29 mouse cellular contexts compared by ENCODE assay signal in the genomic region with DNA sequence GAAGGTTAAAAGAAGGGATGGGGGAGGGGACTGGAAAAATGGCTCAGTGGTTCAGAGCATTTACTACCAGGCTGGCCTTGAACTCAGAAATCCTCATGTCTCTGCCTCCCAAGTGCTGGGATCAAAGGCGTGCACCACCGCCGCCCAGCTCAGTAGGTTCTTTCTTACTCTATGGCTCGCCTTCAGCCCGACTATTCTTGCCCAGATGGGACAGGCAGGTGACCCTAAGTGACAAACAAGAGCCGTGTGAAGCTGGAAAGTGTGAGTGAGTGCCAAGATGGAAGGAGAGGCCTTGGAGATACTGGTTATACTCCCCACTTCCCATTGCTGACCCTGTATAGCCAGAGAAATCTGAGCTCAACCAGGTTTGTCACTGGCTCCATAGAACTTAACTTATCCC. TPM values are rescaled to one million over a fixed set of nuclear protein-coding genes. Genes with fewer than 3 reads are reported as not detected.
"Had no signal": no experiment of that assay in that cellular context is flagged by ENCODE, and none has a peak within 500 bp of the region (broad histone marks: within the 10 kb centered on the region; RNA-seq: fewer than 3 reads in every experiment).

No protein-coding gene starts in this region.

- DNase-seq: gastrocnemius, postnatal 14 days; gastrocnemius, postnatal 36 days; heart, adult 18-20 months; heart, postnatal 10 days; heart, postnatal 36 days; kidney, adult 11 months; kidney, adult 2 months; kidney, adult 9 months; kidney, postnatal 14 days; kidney, postnatal 36 days; layer of hippocampus, adult 9-11 months; layer of hippocampus, postnatal 36 days; left cerebral cortex, postnatal 4 days had no signal

- H3K27ac ChIP-seq: hindbrain, embryonic 13.5 days; limb, embryonic 13.5 days had no signal

- H3K27me3 ChIP-seq: heart, embryonic 12.5 days; hindbrain, embryonic 13.5 days; kidney, embryonic 15.5 days; limb, embryonic 13.5 days; limb, embryonic 15.5 days; liver, embryonic 12.5 days had no signal

- H3K9me3 ChIP-seq: heart, embryonic 10.5 days; heart, embryonic 12.5 days; hindbrain, embryonic 13.5 days; kidney, embryonic 15.5 days; limb, embryonic 13.5 days; limb, embryonic 15.5 days; liver, embryonic 12.5 days had no signal

- ATAC-seq: hindbrain, embryonic 16.5 days; intestine, embryonic 16.5 days; liver, embryonic 12.5 days had no signal

RNA-seq across cellular contexts. Expression of gene Kcnk4, which starts 9.4 kb away (rescaled TPM):
- total RNA-seq: gastrocnemius, adult 18-20 months; gastrocnemius, adult 8-10 months; gastrocnemius, postnatal 14 days; gastrocnemius, postnatal 36 days; heart, adult 18-20 months; heart, adult 8-10 months; heart, postnatal 36 days; hematopoietic stem cell, adult 5-6 weeks; liver, adult 2 months had no signal
- polyA plus RNA-seq: large intestine, adult 2 months had no signal

RNA-seq across cellular contexts. Expression of gene Catsperz, which starts 18.5 kb away (rescaled TPM):
- total RNA-seq: gastrocnemius, adult 18-20 months; gastrocnemius, adult 8-10 months; gastrocnemius, postnatal 14 days; gastrocnemius, postnatal 36 days; heart, adult 18-20 months; heart, adult 8-10 months; heart, postnatal 10 days; heart, postnatal 36 days; hematopoietic stem cell, adult 5-6 weeks; liver, adult 2 months had no signal
- polyA plus RNA-seq: hindbrain, embryonic 11.5 days; liver, adult 2 months had no signal
